Mouse (Mus musculus): Measurements from ENCODE around the gene Lmntd2. TPM values are rescaled to one million over a fixed set of nuclear protein-coding genes. Genes with fewer than 3 reads are reported as not detected.
A peak's percentile ranks its signal among the peaks of the same experiment; 100 is the strongest.
"Not testable (repeated sequence)": the region's sequence is repeated elsewhere in the genome, so short reads cannot be mapped to it uniquely, and the experiment has no call there.

Gene Lmntd2
- under 1 TPM in 2 of 4 experiments, not detected in 2; 0.17 to 0.25 TPM for total RNA-seq (2022)

DNA sequence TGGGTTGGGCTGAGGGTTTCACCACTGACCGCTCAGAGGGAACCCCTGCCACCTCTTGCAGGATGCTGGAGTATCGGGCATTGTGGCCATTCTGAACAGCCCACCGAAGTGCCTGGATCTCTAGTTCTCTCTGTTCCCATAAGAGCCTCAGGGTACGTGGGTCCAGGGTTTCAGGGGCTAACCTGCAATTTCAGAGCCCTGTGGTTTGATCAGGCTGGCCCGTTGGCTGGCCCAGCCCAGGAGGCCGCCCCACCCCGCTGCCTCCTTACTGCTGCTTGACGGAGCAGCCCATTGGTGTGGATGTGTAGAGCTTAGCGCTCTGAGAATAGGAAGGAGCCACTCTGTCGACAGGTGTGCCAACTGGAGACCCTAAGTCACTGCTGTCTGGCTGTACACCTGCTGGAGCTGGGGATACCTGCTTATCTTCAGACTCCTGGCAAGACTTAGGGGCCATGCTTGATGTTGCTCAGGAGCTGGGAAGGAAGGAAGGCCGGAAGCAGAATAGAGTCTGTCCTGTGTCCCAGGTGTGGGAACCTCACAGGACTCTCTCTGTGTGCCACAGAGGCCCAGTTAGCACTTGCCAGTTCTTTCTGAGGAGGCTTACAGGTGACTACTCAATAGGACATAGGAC, at the start of gene Lmntd2:
Lmntd2 (minus strand) TSS at position 476 of the 631 bp plus-strand sequence.
- DNase-seq (ENCODE audit: low spot score in 2 of 2), result no peak

DNA sequence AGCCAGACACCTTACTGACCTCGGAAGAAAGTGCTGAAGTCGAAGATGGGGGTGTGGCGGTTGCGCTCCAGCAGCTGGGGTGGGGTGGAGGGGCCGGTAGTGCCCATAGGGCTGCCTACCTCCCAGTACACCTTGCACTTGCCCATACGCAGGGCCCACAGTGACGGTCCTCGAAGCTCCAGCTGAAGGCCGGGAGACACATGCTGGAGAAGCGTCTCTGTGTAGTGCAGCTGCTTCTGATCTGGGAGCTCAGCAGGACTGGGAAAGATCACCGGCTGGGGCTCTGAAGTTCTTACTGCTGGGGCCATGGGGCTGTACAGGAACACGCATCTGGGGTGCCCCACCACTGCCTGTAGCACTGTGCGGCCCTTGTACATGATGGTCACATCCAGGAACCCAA, 49.8 kb upstream of the Lmntd2 start:
- DNase-seq (ENCODE audit: low spot score in 2 of 2), result no peak

DNA sequence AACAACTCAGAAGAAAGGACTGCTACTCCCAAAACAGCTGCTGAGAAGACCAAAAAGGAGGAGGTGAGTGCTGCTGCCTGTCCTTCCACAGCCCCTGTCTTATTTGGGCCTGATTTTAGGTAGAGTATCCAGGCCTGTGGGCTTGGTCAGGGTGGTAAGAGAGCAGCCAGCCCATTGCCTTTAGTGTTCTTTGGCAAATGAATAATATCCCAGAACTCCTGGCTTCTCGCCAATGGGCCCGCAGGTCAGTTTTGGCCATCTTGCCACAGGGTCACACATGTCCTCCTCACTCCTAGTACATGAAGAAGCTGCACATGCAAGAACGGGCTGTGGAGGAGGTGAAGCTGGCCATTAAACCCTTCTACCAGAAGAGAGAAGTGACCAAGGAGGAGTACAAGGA, 47.6 kb upstream of the Lmntd2 start:
- DNase-seq (ENCODE audit: low spot score in 2 of 2), result no peak

DNA sequence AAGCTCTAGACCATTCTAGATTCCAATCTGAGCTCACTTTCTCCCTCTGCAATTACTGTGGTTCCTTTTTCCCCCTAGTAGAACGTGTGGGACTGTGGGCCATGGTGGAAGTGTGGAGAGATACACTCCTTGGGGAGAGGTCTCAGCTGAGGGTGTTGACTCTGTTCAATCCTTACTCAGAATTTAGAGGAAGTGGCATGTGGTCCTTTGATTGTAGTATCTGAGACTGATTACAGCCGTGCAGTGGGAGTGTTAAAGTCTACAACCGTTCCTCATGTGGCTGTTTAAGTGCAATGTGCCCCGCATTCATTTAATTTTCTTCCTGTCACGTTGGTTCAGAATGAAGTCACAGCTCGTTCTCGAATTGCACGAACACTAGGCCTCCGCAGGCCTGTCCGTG, 42.3 kb upstream of the Lmntd2 start:
- no peak for DNase-seq (ENCODE audit: low spot score in 2 of 2)

DNA sequence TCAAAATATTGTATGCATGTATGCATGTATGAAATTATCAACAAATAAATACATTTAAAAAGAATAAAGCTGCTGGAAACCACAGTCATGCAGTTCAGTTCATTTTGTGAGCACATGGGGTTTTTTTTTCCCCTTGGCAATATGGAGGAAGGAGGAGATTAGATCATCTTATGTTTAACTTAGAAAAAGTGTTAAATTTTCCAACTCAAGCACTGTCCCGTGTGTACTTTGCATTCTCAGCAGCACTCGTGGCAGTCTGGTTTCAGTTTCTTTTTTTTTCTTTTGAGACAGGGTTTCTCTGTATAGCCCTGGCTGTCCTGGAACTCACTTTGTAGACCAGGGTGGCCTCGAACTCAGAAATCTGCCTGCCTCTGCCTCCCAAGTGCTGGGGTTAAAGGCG, 36.6 kb upstream of the Lmntd2 start:
- DNase-seq (ENCODE audit: low spot score in 2 of 2), result not testable (repeated sequence)

DNA sequence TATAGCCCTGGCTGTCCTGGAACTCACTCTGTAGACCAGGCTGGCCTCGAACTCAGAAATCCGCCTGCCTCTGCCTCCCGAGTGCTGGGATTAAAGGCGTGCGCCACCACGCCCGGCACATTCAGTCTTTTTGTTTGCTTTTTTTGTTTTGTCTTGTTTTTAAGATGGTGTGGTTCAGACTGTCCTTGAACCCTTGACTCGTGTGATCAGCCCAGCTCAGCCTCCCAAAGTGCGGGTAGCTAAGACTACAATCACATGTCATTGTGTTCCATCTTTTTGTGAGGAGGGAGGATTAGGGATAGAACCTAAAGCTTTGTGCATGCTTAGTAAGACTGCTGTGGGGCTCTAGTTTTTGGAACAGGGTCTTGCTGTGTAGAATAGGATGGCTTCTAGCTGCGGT, 17.7 kb upstream of the Lmntd2 start:
- DNase-seq (ENCODE audit: low spot score in 2 of 2), result no peak

DNA sequence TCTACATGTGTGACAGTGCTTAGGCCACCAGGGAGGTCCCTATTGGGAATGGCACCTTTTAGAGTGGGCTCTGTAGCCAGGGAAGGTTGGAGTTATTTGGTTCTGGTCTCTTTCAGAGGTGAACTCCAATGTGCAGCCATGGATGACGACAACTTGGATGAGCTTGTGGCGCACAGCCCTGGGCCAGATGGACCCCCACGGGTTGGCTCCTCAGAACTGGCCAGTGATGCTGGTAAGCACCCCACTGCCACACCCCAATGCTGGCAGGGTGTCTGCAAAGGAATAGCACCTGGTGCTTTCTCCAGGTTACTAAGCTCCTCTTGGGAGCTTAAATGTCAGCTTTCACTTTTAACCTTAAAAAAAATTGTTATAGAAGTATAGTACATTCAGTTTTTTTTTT, 17.2 kb upstream of the Lmntd2 start:
- no peak for DNase-seq (ENCODE audit: low spot score in 2 of 2)

DNA sequence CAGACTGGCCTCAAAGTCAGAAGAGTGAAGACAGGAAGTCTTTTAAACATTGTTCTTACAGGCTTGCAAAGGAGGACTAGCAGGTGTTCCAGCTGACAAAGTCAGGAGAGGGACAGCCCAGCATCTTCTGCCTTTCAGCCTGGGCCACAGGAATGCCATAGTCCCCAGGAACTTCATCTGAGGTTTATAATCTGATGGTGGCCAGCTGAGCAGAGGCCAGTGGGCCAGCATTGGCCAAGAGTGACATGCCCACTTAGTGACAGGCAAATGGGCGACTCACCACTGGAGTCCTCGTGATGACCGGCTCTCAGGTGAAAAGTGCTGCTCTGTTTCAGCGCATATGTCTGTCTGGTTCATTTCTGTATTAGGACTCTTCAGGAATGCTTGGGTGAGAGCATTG, 16.7 kb upstream of the Lmntd2 start:
- no peak for DNase-seq (ENCODE audit: low spot score in 2 of 2)

DNA sequence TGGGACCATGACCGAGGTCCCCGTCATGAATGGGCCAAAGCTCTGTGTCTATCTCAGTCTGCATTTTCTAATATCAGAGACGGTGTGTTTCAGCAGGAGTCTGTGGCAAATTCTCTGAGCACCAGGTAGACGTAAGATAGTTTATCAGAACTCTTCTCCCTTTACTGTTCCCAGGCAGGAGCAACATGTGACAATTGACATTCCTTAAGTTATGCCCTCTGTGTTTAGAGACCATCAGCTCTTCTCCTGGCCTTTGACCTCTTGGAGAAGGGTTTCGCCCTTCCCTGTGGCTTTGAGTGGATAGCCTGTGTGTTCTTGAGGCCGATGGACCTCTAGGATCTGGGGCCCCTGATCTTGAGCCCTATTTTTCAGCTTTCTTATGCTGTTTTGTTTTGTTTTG, 15.8 kb upstream of the Lmntd2 start:
- DNase-seq (ENCODE audit: low spot score in 2 of 2), result no peak

DNA sequence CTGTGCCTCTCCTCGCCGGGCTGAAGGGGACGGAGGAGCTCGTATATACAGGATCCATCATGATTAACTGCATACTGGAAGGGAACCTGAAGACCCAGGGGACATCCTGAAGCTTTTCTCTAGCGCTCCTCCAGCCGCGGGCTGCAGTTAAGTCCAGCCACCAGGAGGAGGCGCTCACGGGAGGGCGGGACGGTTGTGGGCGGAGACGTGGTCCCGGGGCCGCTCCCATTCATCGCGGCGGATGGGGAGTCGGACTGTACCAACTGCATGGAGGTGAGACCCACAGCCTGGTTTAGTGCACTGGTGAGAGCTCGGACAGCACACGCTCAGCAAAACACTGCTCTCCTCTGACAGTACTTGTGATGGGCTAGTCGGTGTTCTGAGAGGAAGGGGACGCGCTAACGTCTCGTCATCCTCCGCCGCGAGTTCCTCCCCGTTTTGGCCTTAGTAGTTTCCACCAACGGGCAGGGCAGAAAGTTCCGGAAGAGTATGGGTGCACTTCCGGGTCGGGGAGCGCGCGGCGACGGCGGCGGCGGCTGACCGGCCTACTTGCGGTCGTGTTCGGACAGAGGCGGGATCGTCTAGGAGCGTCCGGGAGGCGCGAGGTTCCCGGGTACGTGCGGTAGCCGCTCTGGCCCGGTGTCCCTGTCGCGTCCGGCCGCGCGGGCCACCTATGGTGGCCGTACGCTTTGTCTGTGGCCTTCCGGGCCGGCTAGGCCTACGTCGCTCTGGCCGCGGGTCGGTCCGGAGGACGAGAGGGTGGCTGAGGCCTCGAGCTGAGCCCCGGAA, 14.6 kb upstream of the Lmntd2 start, which contains the start of gene Phrf1:
Phrf1 (plus strand) TSS at position 506 of the 789 bp plus-strand sequence.
- peak; percentile 78 to 91 for DNase-seq (ENCODE audit: low spot score in 2 of 2)

DNA sequence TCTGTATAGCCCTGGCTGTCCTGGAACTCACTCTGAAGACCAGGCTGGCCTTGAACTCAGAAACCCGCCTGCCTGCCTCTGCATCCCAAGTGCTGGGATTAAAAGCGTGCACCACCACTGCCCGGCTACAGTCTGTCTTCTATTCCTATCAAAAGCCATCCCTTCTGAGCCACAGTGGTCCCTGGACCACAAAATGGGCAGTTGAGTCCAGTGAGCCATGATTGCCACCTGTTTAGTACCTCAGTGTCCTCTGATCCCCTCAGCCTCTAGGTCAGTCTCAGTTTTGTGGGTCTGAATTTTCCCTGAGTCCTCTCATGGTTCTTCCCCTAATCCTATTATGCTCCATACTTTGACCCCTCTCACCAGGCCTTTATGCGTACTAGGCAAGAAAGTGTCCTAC, 13.9 kb upstream of the Lmntd2 start:
- DNase-seq (ENCODE audit: low spot score in 2 of 2), result no peak

DNA sequence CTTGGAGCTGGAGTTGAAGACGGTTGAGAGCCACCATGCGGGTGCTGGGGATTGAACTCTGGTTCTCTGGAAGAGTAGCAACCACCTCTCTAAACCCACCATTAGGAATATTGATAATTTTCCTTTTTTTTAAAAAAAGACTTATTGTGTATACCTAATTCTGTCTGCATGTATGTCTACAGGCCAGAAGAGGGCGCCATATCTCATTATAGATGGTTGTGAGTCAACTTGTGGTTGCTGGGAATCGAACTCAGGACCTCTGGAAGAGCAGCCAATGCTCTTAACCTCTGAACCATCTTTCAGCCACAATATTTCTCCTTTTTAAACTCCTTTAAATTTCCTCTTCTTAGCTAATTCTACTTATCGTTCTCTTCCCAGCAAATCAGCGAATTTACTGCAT, 12.7 kb upstream of the Lmntd2 start:
- no peak for DNase-seq (ENCODE audit: low spot score in 2 of 2)

DNA sequence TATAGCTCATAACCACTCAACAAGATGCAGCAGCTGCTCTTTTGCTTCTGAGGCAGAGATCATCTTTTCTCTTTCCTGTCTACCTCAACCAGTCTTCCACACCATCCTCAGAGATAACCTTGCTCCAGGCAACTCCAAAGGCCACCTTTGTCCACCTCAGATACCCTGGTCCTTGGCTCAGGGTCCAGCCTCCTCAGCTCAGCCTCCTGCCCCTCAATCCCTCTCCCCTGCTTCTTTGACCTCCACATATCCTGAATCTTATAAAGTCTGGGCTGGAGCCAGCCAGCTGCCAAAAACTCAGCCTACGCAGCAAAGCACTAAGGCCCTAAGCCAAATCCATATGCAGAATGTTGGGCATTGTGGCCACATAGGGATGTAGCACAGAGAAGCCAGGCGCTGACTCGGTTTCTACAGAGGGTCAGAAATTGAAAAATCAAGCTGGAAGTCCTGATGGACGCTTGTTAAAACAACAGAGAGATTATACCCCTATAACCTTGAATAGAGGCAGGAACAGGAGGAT, 8.9 kb upstream of the Lmntd2 start:
- no peak for DNase-seq (ENCODE audit: low spot score in 2 of 2)

DNA sequence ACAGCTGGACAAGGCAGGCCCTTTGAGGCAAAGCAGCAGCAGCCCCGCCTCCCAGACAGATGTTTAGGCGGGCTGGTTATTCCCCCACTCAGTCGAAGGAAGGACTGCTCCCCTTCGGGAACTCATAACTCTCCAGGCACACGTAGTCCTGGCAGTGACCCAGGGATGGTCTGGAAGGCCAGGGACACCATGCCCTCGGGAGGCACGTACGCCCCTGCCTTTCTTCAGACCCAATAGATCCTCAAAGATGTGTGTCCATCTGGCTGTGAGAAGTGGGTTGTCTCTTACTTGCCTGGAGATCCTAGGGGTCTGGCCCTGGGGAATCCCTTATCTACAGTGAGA, 8.2 kb upstream of the Lmntd2 start:
- no peak for DNase-seq (ENCODE audit: low spot score in 2 of 2)

DNA sequence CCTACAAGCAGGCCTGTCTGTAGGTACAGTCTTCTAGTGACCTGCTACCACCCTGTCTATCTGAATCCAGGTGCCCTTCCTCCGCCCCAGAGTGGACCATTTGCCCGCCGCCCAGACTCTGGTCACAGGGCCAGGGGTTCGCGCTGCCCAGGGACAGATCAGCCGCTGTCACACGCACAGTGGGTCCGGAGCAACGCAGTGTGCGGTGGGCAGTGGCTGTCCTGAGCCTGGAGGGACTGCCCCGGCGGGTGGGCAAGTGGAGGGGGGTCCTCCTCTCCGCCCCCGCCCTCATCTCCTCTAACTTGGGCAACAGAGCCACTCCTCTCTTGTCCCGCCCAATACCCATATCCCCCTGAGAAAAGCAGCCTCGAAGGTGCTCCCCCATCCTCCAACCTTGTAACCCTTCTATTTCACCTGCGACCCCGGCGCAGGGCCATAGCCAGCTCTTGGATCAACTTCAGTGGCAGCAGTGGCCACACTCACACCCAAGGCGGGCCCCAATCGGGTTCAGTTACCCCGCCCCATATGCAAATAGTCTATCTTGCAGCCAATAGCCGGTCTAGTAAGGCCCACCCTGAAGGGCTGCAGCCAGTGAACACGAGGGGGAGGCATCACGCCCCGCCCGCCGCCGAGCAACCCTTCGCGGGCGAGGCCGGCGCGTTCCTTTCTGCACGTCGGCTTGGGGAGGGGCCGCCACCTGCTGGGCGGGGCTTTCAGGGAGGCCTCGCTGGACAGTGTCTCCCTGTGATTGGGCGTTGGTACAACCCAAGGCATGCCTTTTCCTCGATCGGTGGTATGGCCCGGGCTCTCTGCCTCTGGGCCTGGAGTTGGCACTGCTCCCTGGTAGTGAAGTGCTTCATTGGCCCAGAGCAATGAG, 7.6 kb upstream of the Lmntd2 start:
- peak; percentile 81 to 95 for DNase-seq (ENCODE audit: low spot score in 2 of 2)

DNA sequence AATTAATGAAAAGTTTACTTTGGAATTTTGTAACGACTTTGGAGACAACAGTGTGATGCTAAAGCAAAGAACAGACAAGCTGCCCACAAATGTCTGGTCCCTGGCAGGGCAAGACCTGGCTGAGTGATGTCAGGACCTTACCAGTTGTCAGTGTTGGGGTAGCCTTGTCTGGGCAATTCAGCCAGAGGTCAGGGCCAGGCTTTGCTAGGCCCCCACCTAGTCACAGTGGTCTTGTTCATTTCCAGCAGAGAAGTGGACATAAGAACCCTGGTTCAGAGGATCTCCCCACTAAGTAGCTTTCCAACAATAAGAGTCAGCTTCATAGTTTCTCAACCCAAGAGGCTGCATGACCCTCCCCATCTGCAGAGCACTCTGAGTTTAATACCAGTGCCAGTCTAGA, 6.5 kb upstream of the Lmntd2 start:
- DNase-seq (ENCODE audit: low spot score in 2 of 2), result no peak

DNA sequence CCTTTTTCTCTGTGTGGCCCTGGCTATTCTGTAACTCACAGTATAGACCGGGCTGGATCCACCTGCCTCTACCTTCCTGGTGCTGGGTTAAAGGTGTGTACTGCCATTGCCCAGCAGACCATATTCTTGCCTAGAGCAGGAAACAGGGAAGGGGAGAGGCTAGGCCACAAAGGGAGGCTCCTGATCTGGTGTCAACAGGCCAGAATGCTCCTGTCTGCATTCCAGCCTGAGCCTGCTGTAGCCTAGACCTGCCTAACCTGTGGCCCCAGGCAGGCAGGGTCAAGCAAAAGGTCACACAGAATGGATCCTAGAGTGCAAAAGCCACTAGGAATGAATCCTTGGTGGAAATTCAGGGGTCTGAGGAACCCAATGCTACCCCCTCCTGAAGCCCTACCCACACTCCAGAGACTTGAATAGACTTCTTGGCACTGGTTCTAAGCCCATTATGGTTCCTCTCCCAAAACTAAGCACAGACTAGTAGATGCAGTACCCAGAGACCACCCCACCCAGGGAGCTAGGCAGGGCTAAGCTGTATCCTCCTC, 5.7 kb upstream of the Lmntd2 start:
- DNase-seq (ENCODE audit: low spot score in 2 of 2), result no peak

DNA sequence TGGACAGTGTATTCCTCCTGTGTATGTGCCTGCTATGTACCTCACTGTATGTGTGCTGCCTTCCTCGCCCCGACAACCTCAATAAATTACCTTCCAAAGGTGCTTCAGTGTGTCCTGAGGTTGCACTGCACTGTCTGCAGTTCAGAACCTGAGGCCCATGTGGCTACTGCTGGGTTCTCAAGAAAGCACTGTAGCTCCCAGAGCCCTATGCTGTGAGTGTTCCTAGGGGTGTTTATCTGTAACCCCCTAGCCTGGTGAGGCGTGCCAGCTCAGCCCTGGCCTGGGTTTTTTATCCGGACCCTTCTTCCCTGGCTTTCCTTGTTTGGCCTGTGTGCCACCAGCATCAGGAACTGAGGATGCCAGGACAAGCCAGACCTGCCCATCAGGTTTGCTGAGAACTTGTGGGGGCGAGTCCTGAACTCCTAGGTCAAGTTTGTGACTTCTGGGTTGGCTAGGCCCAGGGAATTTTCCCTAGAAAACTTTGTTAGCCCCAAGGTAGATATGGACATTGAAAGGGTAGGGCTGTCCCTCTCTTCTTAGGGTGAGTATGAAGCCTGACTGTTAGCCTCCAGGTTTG, 4.8 kb upstream of the Lmntd2 start:
- DNase-seq (ENCODE audit: low spot score in 2 of 2), result no peak

DNA sequence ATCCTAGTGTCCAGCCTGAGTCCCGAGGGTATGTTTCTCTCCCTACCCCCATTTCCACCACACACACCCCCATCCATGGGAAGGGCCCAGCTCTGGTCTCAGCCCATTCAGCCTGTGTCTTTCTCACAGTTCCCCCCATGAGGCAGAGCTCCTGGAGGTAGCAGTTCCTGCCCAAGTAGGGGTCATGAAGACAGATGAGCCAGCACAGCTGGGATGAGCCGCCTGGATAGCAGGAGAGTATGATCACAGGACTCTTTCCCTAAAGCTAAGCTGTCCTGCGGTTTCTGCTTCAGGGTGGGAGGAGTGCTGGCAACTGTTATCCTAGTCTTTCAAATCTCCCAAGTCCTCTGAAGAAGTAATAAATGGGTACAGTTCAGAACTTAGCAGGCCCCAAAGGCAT, 4.3 kb upstream of the Lmntd2 start:
- DNase-seq (ENCODE audit: low spot score in 2 of 2), result no peak

DNA sequence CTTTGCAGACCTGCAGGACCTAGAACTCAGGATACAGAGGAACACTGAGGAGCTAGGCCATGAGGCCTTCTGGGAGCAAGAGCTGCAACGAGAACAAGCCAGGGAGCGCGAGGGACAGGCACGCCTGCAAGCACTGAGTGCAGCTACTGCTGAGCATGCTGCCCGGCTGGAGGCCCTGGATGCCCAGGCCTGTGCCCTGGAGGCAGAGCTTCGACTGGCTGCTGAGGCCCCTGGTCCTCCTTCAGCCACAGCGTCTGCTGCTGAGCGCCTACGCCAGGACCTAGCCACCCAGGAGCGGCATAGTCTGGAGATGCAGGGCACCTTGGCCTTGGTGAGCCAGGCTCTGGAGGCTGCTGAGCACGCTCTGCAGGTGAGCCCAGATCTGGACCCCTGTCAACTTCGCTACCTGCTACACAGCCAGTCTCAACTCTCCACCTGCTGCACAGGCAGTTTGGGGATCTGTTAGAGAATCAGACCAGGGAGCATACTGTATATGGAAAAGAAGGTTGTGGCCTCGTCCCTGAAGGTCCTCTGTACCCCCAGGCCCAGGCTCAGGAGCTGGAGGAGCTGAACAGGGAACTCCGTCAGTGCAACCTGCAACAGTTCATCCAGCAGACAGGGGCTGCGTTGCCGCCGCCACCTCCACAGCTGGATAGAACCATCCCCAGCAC, 3.6 kb upstream of the Lmntd2 start:
- no peak for DNase-seq (ENCODE audit: low spot score in 2 of 2)

DNA sequence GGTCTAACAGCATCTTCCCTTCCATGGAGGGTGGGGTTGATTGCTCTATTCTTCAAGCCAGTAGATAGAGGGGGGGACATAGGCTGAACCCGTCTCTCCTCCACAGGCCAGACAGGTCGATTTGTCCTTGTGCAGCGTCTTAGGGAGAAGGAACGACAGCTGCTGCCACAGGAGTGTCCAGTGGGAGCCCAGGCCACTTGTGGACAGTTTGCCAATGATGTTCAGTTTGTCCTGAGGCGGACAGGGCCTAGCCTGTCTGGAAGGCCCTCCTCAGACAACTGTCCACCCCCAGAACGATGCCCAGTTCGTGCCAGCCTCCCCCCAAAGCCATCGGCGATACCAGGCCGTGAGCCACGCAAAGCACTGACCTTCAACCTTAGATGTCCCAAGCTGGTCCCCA, 3.0 kb upstream of the Lmntd2 start:
- DNase-seq (ENCODE audit: low spot score in 2 of 2), result no peak
